Mouse (Mus musculus) G1E-ER4 (cell line): ENCODE measurements around the gene Olfr1502. TPM values are rescaled to one million over a fixed set of nuclear protein-coding genes. Genes with fewer than 3 reads are reported as not detected.
"Not testable (repeated sequence)": the region's sequence is repeated elsewhere in the genome, so short reads cannot be mapped to it uniquely, and the experiment has no call there.

ENCODE experiments used
- GATA1 ChIP-seq: IDR thresholded peaks from one replicate; pipeline ENCODE4 v1.8.0; 2012; ENCODE audit warnings: low read length, inconsistent platforms
- polyA plus RNA-seq: library from polyadenylated mRNA; stranded (reverse); fragments of >175 nt; gene quantifications from 2 replicates; pipeline ENCODE4 v1.2.3, GENCODE M21; 2012

Olfr1502 gene
- not detected in 2 replicates for polyA plus RNA-seq

GRCm38 (mm10) chr19:13861495-13861894, at the start of gene Olfr1502:
TSS of gene Olfr1502 (plus strand) at chr19:13861795.
- TF ChIP-seq GATA1 = no peak

GRCm38 (mm10) chr19:13812823-13813222, 48.8 kb upstream of the Olfr1502 start:
- TF ChIP-seq GATA1 = no peak

GRCm38 (mm10) chr19:13818827-13819226, 42.8 kb upstream of the Olfr1502 start:
- no peak for TF ChIP-seq GATA1

GRCm38 (mm10) chr19:13819347-13819746, 42.2 kb upstream of the Olfr1502 start, which contains the start of gene Olfr1499:
TSS of gene Olfr1499 (minus strand) at chr19:13819447.
- TF ChIP-seq GATA1 = no peak

GRCm38 (mm10) chr19:13820847-13821246, 40.7 kb upstream of the Olfr1502 start:
- TF ChIP-seq GATA1 = no peak

- no peak for TF ChIP-seq GATA1
These were observed 33.1 kb upstream of the Olfr1502 start for GRCm38 (mm10) chr19:13828447-13828846.

- no peak for TF ChIP-seq GATA1
These were observed 31.2 kb upstream of the Olfr1502 start, which contains the start of gene Olfr1500 for GRCm38 (mm10) chr19:13830388-13830787. TSS of gene Olfr1500 (minus strand) at chr19:13830488.

- TF ChIP-seq GATA1 = not testable (repeated sequence)
These were observed 11.0 kb upstream of the Olfr1502 start, which contains the start of gene Olfr1501 for GRCm38 (mm10) chr19:13850592-13850991. TSS of gene Olfr1501 (minus strand) at chr19:13850692.

- TF ChIP-seq GATA1 = no peak
These were observed 36.2 kb downstream of the Olfr1502 start, which contains the start of gene Olfr1504 for GRCm38 (mm10) chr19:13897828-13898227. TSS of gene Olfr1504 (minus strand) at chr19:13897928.

Other genes with a start within 250 kb of the Olfr1502 start
- not detected in 2 replicates for gene Olfr1487, start 244.4 kb upstream of the Olfr1502 start, polyA plus RNA-seq
- not detected in 2 replicates for gene Olfr1489, start 230.2 kb upstream of the Olfr1502 start, polyA plus RNA-seq
- not detected in 2 replicates for gene Olfr1490, start 210.7 kb upstream of the Olfr1502 start, polyA plus RNA-seq
- not detected in 2 replicates for gene Olfr1491, start 164.5 kb upstream of the Olfr1502 start, polyA plus RNA-seq
- gene Olfr1493-ps1, start 138.5 kb upstream of the Olfr1502 start, polyA plus RNA-seq = not detected in 2 replicates
- not detected in 2 replicates for gene Olfr1494, start 122.1 kb upstream of the Olfr1502 start, polyA plus RNA-seq
- not detected in 2 replicates for gene Olfr1495, start 97.2 kb upstream of the Olfr1502 start, polyA plus RNA-seq
- gene Olfr1496, start 83.9 kb upstream of the Olfr1502 start, polyA plus RNA-seq = not detected in 2 replicates
- gene Olfr1497, start 63.6 kb upstream of the Olfr1502 start, polyA plus RNA-seq = not detected in 2 replicates
- gene Olfr1499, start 42.3 kb upstream of the Olfr1502 start, polyA plus RNA-seq = not detected in 2 replicates
- not detected in 2 replicates for gene Olfr1500, start 31.3 kb upstream of the Olfr1502 start, polyA plus RNA-seq
- gene Olfr1501, start 11.1 kb upstream of the Olfr1502 start, polyA plus RNA-seq = not detected in 2 replicates
- gene Olfr1504, start 36.1 kb downstream of the Olfr1502 start, polyA plus RNA-seq = not detected in 2 replicates
- gene Olfr1505, start 51.7 kb downstream of the Olfr1502 start, polyA plus RNA-seq = not detected in 2 replicates